11 mouse cellular contexts compared by ENCODE assay signal in the genomic region with DNA sequence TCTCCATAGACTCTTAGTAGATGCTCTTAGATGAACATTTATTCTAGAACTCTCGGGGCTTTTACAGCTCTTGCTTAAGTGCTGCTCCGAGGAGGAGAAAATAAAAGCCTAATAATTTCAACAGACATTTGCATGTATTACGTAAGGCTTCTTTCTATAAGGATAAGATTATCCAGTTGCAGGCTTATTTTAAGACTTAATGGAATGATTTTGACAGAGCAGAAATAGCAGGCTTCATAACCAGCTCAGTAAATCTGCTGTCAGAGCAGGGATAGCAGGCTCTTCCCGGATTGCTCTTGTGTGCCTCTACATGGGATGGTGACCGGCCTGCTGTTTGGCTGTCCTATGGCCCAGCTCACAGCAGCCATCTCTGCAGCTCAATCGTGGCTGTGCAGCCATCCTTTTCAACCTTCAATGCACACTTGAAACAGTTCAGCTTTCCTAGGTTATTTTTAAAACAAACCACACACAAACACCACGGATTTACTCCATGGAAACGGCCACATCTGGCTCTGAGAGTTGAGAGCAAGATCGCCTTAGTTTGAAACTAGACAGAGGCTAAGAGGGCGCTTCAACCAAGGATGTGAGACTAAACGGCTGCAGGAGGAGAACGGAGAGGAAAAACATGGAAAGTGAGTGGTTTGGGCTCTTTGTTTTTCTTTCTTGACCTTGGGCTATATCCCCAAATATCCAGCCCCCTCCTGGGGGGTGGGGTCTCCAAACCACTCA. TPM values are rescaled to one million over a fixed set of nuclear protein-coding genes. Genes with fewer than 3 reads are reported as not detected.
DNase-seq lines count a peak whose midpoint lies in the region; ATAC-seq and TF ChIP-seq lines count a peak whose summit lies in the region.
"Had no signal": no experiment of that assay in that cellular context is flagged by ENCODE, and none has a peak within 500 bp of the region (broad histone marks: within the 10 kb centered on the region; RNA-seq: fewer than 3 reads in every experiment).

No protein-coding gene starts in this region.

- H3K36me3 ChIP-seq in intestine, embryonic 14.5 days (ENCODE audit: control insufficient read depth, insufficient read depth, low read length) = no peaks in the 10 kb centered on the region
- H3K36me3 ChIP-seq in intestine, postnatal 0 days (ENCODE audit: control insufficient read depth, insufficient read depth) = no peaks in the 10 kb centered on the region
- no peaks in the 10 kb centered on the region for H3K36me3 ChIP-seq in limb, embryonic 12.5 days
- H3K36me3 ChIP-seq in limb, embryonic 10.5 days = no peaks in the 10 kb centered on the region
- no peaks in the 10 kb centered on the region for H3K36me3 ChIP-seq in embryonic facial prominence, embryonic 10.5 days (replicated peaks)
- H3K36me3 ChIP-seq: limb, embryonic 13.5 days had no signal

- no peaks in the 10 kb centered on the region for H3K27me3 ChIP-seq in intestine, embryonic 14.5 days (replicated peaks; ENCODE audit: control insufficient read depth, insufficient read depth, low read length)
- H3K27me3 ChIP-seq in intestine, postnatal 0 days (replicated peaks; ENCODE audit: control insufficient read depth, insufficient read depth, low read length) = no peaks in the 10 kb centered on the region
- H3K27me3 ChIP-seq in limb, embryonic 12.5 days = no peaks in the 10 kb centered on the region
- H3K27me3 ChIP-seq in limb, embryonic 10.5 days (ENCODE audit: low read depth, poor library complexity, severe bottlenecking) = no peaks in the 10 kb centered on the region
- H3K27me3 ChIP-seq in embryonic facial prominence, embryonic 10.5 days (replicated peaks; ENCODE audit: low read depth, poor library complexity, severe bottlenecking) = no peaks in the 10 kb centered on the region
- H3K27me3 ChIP-seq: limb, embryonic 13.5 days had no signal

- no peak overlapping the region for H3K4me3 ChIP-seq in intestine, embryonic 14.5 days (ENCODE audit: low read depth, low read length)
- H3K4me3 ChIP-seq in intestine, postnatal 0 days (ENCODE audit: low read depth, low read length) = no peak overlapping the region
- no peak overlapping the region for H3K4me3 ChIP-seq in limb, embryonic 12.5 days (replicated peaks)
- no peak overlapping the region for H3K4me3 ChIP-seq in limb, embryonic 10.5 days
- H3K4me3 ChIP-seq in embryonic facial prominence, embryonic 10.5 days = no peak overlapping the region
- H3K4me3 ChIP-seq in olfactory bulb, adult 2 months (ENCODE audit: insufficient read depth, low read depth, low read length) = no peak overlapping the region
- H3K4me3 ChIP-seq: erythroblast, embryonic 14.5 days; limb, embryonic 13.5 days had no signal

- H3K27ac ChIP-seq in intestine, embryonic 14.5 days (ENCODE audit: low read depth) = peak overlapping the region; percentile 64
- H3K27ac ChIP-seq in intestine, postnatal 0 days (ENCODE audit: low read depth, low read length) = no peak overlapping the region
- peak overlapping the region; percentile 87; the same call in 1 of the 2 replicates for H3K27ac ChIP-seq in limb, embryonic 12.5 days
- no peak overlapping the region for H3K27ac ChIP-seq in limb, embryonic 10.5 days
- peak overlapping the region; percentile 54; the same call in 1 of the 2 replicates for H3K27ac ChIP-seq in embryonic facial prominence, embryonic 10.5 days (replicated peaks)
- H3K27ac ChIP-seq in olfactory bulb, adult 2 months (ENCODE audit: insufficient read depth, low read depth, low read length) = peak overlapping the region; percentile 92

- no peak for TF ChIP-seq CTCF in intestine, postnatal 0 days (IDR thresholded peaks at IDR 0.05; ENCODE audit: low read depth)
- no peak for TF ChIP-seq CTCF in olfactory bulb, adult 2 months (IDR thresholded peaks at IDR 0.05; ENCODE audit: insufficient read depth, low read depth, low read length)

- no peak for TF ChIP-seq POLR2A in olfactory bulb, adult 2 months (IDR thresholded peaks at IDR 0.05; ENCODE audit: insufficient read depth, low read depth, low read length)

- peaks cover 30% of the 10 kb centered on the region for H3K4me1 ChIP-seq in intestine, embryonic 14.5 days (replicated peaks; ENCODE audit: control insufficient read depth, insufficient read depth, low read length)
- H3K4me1 ChIP-seq in intestine, postnatal 0 days (replicated peaks; ENCODE audit: control insufficient read depth, insufficient read depth, low read length) = no peaks in the 10 kb centered on the region
- peaks cover 40% of the 10 kb centered on the region for H3K4me1 ChIP-seq in limb, embryonic 12.5 days (replicated peaks)
- H3K4me1 ChIP-seq in limb, embryonic 10.5 days = peaks cover 24% of the 10 kb centered on the region
- H3K4me1 ChIP-seq in embryonic facial prominence, embryonic 10.5 days = peaks cover 38% of the 10 kb centered on the region
- peaks cover 13% of the 10 kb centered on the region for H3K4me1 ChIP-seq in olfactory bulb, adult 2 months (ENCODE audit: control insufficient read depth, insufficient read depth, low read length)

- DNase-seq in intestine, embryonic 14.5 days (ENCODE audit: low spot score) = no peak
- no peak for DNase-seq in limb, embryonic 10.5 days (ENCODE audit: low spot score)
- DNase-seq in embryonic facial prominence, embryonic 10.5 days (ENCODE audit: low spot score) = peak; percentile 13
- no peak for DNase-seq in retina, embryonic 14.5 days (ENCODE audit: low spot score)
- DNase-seq: cerebellum, adult 8-10 months; lung, adult 2 months had no signal

- H3K4me2 ChIP-seq in intestine, embryonic 14.5 days (ENCODE audit: low read length) = no peak overlapping the region
- H3K4me2 ChIP-seq in intestine, postnatal 0 days (replicated peaks; ENCODE audit: low read depth) = no peak overlapping the region
- no peak overlapping the region for H3K4me2 ChIP-seq in limb, embryonic 12.5 days
- H3K4me2 ChIP-seq: limb, embryonic 13.5 days had no signal

- ATAC-seq in intestine, embryonic 14.5 days (replicated peaks; ENCODE audit: low FRiP score, low TSS enrichment, low read depth) = no peak
- no peak for ATAC-seq in intestine, postnatal 0 days
- no peak for ATAC-seq in limb, embryonic 12.5 days (ENCODE audit: insufficient number of reproducible peaks, insufficient read depth, low FRiP score, low TSS enrichment, low read depth)

- H3K9ac ChIP-seq in intestine, embryonic 14.5 days (ENCODE audit: low read length) = no peak overlapping the region
- H3K9ac ChIP-seq in intestine, postnatal 0 days (ENCODE audit: low read depth, low read length) = no peak overlapping the region
- H3K9ac ChIP-seq in limb, embryonic 12.5 days (replicated peaks) = no peak overlapping the region
- H3K9ac ChIP-seq: limb, embryonic 13.5 days had no signal

- WGBS in intestine, embryonic 14.5 days = 57% methylated on average over 12 of the region's 12 CpGs
- 69% methylated on average over 12 of the region's 12 CpGs for WGBS in intestine, postnatal 0 days
- 80% methylated on average over 12 of the region's 12 CpGs for WGBS in limb, embryonic 12.5 days
- 86% methylated on average over 12 of the region's 12 CpGs for WGBS in limb, embryonic 10.5 days
- WGBS in embryonic facial prominence, embryonic 10.5 days = 67% methylated on average over 12 of the region's 12 CpGs
- WGBS in olfactory bulb, adult 2 months = 40% methylated on average over 12 of the region's 12 CpGs

- H3K9me3 ChIP-seq in intestine, embryonic 14.5 days (ENCODE audit: control insufficient read depth, low read length) = no peaks in the 10 kb centered on the region
- no peaks in the 10 kb centered on the region for H3K9me3 ChIP-seq in intestine, postnatal 0 days (ENCODE audit: control insufficient read depth)
- no peaks in the 10 kb centered on the region for H3K9me3 ChIP-seq in limb, embryonic 12.5 days
- H3K9me3 ChIP-seq in limb, embryonic 10.5 days (replicated peaks) = no peaks in the 10 kb centered on the region
- H3K9me3 ChIP-seq in embryonic facial prominence, embryonic 10.5 days = no peaks in the 10 kb centered on the region
- H3K9me3 ChIP-seq: limb, embryonic 13.5 days had no signal

RNA-seq across cellular contexts. Expression of a gene that starts 27.2 kb away (rescaled TPM):
- polyA plus RNA-seq in intestine, embryonic 14.5 days (2014; fragmentation: Nextera tagmentation; extraction: Ambion mirVana) = 29.9 and 30.5 TPM in 2 replicates
- 5.5 and 5.6 TPM in 2 replicates for polyA plus RNA-seq in intestine, postnatal 0 days (2015; fragmentation: Nextera tagmentation; extraction: Ambion mirVana)
- 23.5 and 28.2 TPM in 2 replicates for polyA plus RNA-seq in limb, embryonic 12.5 days (2016; fragmentation: Nextera tagmentation; extraction: Ambion mirVana)
- 13.2 and 22.9 TPM in 2 replicates for polyA plus RNA-seq in limb, embryonic 10.5 days (2016; fragmentation: Nextera tagmentation; extraction: Ambion mirVana)
- 20.8 and 21.6 TPM in 2 replicates for polyA plus RNA-seq in embryonic facial prominence, embryonic 10.5 days (2016; fragmentation: Nextera tagmentation; extraction: Ambion mirVana)
- polyA plus RNA-seq in olfactory bulb, adult 2 months (2012; ENCODE audit: insufficient read depth, insufficient read length, low replicate concordance, missing spikeins) = 243 TPM in 1 of 2 replicates, not detected in the other

Comparison
In these comparisons a context has a peak if more than half of its experiments do, and no peak if none do; other contexts are left out.
1. H3K27ac ChIP-seq: peak in intestine, embryonic 14.5 days (single experiment), limb, embryonic 12.5 days (single experiment), embryonic facial prominence, embryonic 10.5 days (single experiment) and olfactory bulb, adult 2 months (single experiment); none in intestine, postnatal 0 days (single experiment) and limb, embryonic 10.5 days (single experiment).